Mouse (Mus musculus): Measurements from ENCODE around the gene Ccdc7a.

DNA sequence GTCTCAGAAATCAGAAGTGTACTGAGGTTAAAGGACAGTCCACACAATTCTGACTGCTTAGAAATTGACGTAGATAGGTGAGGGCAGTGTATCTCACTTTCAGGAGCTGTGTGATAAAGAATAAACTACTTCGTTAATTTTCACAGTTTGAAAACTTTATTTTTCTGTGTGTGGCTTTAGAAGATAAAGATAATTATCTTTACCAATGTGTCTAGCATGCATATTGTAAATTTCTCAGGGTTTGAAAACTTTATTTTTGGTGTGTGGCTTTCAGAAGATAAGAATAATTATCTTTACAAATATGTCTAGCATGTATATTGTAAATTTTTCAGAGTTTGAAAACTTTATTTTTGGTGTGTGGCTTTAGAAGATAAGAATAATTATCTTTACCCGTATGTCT lies 376.6 kb downstream of the Ccdc7a start:
- TF ChIP-seq POLR2A (IDR thresholded peaks at IDR 0.05; ENCODE audit: borderline replicate concordance, low read depth, low read length) (no peak), CTCF (IDR thresholded peaks at IDR 0.05; ENCODE audit: low read depth, low read length) (no peak)

All from bone marrow macrophage, adult 2 months (primary cell).